Mouse (Mus musculus): ENCODE results near the gene Dennd2c.

The Dennd2c gene

GRCm38 (mm10) chr3:103102454-103103390 is at the start of gene Dennd2c:
Dennd2c (plus strand) TSS chr3:103102604.
- peak; percentile 89 to 94 for DNase-seq

GRCm38 (mm10) chr3:103056016-103056595 is 46.3 kb upstream of the Dennd2c start:
- DNase-seq, result no peak

- DNase-seq, result no peak
Measured at GRCm38 (mm10) chr3:103057752-103058151, 44.7 kb upstream of the Dennd2c start.

- DNase-seq, result peak; percentile 91 to 93
Measured at GRCm38 (mm10) chr3:103058207-103059157, 43.9 kb upstream of the Dennd2c start, which contains the start of gene Nras. Nras (plus strand) TSS chr3:103058285.

DNA sequence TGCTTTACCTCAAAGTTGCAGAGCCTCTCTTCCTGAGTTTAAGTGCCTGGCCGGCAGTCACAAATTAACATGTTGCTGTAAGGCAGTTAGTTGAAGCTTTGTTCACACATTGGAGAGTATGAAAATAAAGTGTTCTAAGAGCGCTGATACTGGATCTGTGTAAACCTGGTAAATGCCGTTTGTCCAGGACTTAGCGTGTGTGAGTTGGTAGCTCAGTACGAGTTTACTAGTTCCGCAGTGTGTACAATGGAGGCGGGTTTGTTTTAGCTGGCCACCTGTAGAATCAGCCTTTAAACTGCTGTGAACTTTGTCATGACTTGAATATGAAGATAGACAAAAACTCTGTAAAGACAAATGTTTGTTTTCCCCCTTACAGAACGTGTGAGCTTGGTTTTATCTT is 35.5 kb upstream of the Dennd2c start:
- DNase-seq, result no peak

DNA sequence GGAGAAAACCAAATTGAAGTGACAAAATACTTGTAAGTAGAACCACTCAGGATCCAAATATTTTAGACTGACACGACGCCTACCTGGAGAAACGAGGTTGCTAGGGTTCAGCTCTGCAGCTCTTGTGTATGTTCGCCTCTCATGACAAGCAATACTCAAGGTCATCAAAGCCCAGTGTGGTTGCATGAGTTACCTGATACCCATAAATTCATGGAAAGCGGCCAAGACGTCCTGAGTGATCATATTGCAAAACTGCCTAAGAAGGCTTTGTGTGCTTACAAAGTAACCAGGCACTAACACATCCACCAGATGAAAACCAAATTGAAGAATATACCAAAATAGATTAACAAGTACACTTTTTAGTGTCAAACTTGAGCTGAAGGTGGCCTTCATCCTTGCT is 33.4 kb upstream of the Dennd2c start:
- DNase-seq, result no peak

DNA sequence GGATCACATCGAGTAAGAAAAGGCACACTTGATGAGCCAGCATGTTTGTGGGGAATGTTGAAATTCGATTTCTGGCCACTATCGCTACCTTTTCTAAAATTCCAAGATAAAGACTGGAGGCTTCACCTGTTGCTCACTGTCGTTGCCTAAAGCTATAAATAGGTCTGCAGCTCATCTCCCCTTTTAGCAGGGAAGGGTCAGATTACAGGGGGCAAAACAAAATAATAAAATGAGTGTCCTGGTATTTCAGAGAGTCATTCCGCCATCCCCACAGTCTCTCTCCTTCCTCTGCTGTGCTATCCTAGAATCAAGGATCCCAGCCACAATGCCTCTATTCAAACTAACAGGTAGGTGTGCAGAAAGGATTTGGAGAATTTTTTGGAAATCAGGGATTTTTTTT is 28.6 kb upstream of the Dennd2c start, which contains the start of gene Ampd1:
TSS of gene Ampd1 (plus strand) at position 244 of the 400 bp plus-strand sequence.
- no peak for DNase-seq

DNA sequence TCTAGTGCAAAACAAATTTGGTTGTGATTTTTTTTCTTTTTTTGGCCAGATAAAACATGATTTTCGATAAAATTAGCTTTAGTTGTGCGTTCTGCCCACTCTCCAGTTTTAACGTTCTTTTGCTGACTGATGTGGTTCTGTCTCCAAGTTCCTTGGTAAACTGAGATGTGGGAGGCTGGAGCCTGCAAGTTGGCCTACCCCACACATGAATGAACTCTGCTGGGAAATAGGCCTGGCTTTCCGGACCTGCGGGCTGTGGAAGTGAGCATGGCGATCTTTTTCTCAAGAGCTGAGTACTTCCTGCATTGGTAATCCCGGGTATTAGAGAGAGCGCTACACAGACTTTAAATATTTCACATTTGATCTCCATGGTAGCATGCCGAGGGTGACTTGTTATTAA is 26.5 kb upstream of the Dennd2c start:
- DNase-seq, result no peak

DNA sequence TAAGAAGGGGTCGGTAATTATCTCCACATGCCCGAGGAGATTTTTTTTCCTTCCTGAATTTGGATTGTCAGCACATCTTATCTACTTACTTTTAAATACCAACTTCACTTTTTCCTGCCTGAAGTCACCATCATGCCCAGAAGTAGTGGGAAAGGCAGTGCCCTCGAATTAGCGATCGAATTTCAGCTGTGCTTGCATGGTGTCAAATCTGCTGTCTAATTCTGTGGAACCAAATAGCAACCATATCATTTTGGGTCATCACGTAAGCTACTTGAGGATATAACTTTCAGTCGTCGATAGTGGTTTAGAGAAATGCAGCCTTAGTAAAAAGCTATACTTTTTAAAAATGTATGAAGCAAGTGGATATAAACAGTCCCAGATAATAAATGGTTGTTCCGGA is 25.9 kb upstream of the Dennd2c start:
- no peak for DNase-seq

- no peak for DNase-seq
Measured at GRCm38 (mm10) chr3:103079301-103079700, 23.1 kb upstream of the Dennd2c start.

- DNase-seq, result no peak
Measured at GRCm38 (mm10) chr3:103081051-103081450, 21.4 kb upstream of the Dennd2c start.

DNA sequence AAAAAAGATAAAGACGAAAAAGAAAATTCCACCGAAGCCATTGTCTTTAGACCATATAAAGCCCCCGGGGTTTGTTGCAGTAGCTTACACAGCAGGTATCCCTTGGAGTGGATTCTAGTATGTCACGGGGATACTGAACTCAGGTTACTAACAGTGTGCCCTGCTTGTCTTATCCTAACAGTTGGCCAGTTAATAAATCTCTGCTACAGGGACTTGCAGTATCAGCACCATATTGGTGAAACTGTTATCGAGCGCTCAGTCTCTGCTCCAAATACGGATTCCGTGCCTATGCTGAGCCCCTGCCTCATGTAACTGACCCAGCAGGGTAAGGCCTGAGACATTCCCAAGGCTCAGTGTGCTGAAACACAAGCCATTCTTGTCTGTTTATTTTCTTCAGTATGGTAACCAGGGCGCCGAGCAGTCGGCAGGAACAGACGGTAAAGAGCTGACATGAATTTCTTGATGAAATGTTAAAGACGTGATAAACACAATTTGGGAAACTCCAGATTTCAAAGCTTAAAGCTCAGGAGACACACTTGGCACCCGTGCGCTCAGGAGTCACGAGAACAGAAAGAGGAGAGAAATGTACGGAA is 20.4 kb upstream of the Dennd2c start:
- DNase-seq, result no peak

- DNase-seq, result no peak
Measured at GRCm38 (mm10) chr3:103082761-103083160, 19.6 kb upstream of the Dennd2c start.

- DNase-seq, result no peak
Measured at GRCm38 (mm10) chr3:103085986-103086385, 16.4 kb upstream of the Dennd2c start.

DNA sequence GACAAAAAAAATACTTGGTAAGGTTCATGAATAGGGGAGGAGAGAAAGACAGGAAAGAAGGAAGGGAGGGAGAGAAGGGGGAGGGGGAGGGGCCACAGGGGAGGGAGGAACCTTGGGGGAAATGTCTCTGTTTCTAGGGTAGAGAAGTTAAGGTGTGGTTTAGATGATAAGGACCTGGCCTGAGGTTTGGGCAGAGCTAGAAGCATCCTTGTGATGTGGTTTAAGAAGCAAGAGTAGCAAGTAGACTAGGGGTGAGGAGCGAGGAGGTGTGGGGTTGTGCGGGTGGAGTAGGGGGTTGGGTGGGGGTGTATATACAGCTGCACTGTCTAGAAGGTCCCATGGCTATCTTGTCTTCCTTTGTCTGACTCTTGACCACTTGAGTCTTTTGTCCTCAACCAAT is 10.7 kb upstream of the Dennd2c start:
- no peak for DNase-seq

DNA sequence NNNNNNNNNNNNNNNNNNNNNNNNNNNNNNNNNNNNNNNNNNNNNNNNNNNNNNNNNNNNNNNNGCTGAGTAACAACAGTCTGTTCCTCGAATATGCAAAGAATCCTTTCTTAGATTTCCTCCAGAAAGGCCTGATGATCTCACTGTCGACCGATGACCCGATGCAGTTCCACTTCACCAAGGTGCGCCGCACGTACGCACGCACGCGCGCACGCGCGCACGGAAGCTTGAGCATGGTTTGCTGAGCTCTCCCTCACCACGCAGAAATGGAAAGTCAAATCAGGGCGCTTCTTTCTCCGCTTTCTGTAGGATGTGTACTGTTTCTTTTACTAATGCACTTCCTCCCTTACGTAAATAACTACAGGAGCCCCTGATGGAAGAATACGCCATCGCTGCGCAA is 3.7 kb upstream of the Dennd2c start:
- DNase-seq, result no peak

- DNase-seq, result no peak
Measured at GRCm38 (mm10) chr3:103099667-103100066, 2.7 kb upstream of the Dennd2c start.

DNA sequence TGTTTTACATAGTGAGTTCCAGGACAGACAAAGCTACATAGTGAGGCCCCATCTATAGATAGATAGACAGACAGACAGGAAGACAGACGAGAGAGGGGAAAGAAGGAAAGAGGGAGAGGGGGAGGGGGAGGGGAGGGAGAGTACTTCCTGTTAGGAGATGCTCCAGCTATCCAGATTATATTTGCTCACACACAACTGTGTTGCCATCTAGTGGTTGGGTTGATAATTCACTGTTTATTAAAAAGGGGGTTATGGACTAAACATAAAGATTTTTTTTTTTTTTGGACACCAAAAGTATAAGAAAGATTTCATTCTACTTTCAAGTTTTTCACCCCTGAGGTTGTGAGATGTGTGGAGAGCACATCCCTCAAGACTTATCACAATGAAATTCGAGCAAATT is 1.7 kb upstream of the Dennd2c start:
- DNase-seq, result no peak

GRCm38 (mm10) chr3:103101194-103101593 is 1.2 kb upstream of the Dennd2c start:
- DNase-seq, result no peak

DNA sequence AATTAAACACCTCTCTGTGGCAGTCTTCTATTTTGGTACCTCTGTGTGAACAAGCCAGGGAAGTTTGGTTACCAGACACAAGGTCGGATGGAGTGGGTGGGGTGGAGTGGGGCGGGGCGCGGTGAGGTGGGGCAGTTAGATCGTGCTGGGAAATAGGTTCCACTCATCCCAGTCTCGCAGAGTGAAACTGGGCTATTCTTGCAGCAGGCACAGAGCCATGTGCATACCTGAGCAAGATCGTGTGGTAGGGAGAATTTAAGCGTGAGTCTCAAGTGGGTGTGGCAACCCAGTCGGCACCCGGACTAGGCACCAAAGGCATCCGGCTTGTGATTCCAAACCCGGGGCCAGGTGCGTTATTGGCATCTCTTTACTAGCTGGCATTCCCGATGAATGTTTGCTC is 495 bp upstream of the Dennd2c start:
- DNase-seq, result no peak

- no peak for DNase-seq
Measured at GRCm38 (mm10) chr3:103107565-103108240, 5.3 kb downstream of the Dennd2c start.

DNA sequence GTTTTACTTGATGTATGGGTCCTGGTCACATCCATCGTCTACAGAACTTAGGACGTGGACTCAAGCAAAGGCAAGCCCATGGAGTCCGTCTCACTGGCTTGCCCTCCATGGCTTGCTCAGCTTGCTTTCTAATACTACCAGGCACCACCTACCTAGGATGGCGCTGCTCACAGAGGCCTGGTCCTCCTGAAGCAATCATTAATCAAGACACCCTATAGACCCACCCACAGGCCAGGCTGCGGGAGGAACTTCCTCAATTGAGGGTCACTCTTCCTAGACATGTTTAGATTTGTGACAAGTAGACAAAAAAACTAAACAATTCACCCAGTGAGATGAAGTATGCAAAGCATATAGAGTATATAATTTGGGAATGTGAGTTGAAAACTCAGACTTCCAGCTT is 9.8 kb downstream of the Dennd2c start:
- no peak for DNase-seq
